Mouse (Mus musculus) liver, embryonic 13.5 days (tissue): ENCODE data around the gene Ubqln1. TPM values are rescaled to one million over a fixed set of nuclear protein-coding genes. Genes with fewer than 3 reads are reported as not detected.

ENCODE experiments used
- ATAC-seq: fragments of 200-750 bp; cut with Nextera tagmentation; 2 replicates; pipeline ENCODE4 v1.8.0; 2017; ENCODE audit warnings: low read depth, mild to moderate bottlenecking, moderate number of reproducible peaks, moderate library complexity
- DNase-seq: peaks from one replicate; pipeline ENCODE4 v3.0.0; 2022
- H3K27ac ChIP-seq: fragments of 300-500 bp; sonication (generic); 2 replicates; pipeline ENCODE4 v1.5.1; 2015; ENCODE audit warnings: moderate library complexity, mild to moderate bottlenecking, inconsistent platforms
- H3K27me3 ChIP-seq: fragments of 300-500 bp; sonication (generic); 2 replicates; pipeline ENCODE4 v1.6.1; 2015; ENCODE audit warnings: mild to moderate bottlenecking, inconsistent platforms
- H3K36me3 ChIP-seq: fragments of 300-500 bp; sonication (generic); 2 replicates; pipeline ENCODE4 v1.6.1; 2015; ENCODE audit warnings: mild to moderate bottlenecking, inconsistent platforms
- H3K4me1 ChIP-seq: fragments of 300-500 bp; sonication (generic); replicated peaks from 2 replicates; pipeline ENCODE4 v1.6.1; 2015; ENCODE audit warnings: inconsistent platforms
- H3K4me2 ChIP-seq: fragments of 300-500 bp; sonication (generic); 2 replicates; pipeline ENCODE4 v1.6.1; 2015; ENCODE audit warnings: inconsistent platforms, mild to moderate bottlenecking, moderate library complexity
- H3K4me3 ChIP-seq: fragments of 300-500 bp; sonication (generic); replicated peaks from 2 replicates; pipeline ENCODE4 v1.5.1; 2015; ENCODE audit warnings: mild to moderate bottlenecking, inconsistent platforms
- H3K9ac ChIP-seq: fragments of 300-500 bp; sonication (generic); 2 replicates; pipeline ENCODE4 v1.6.1; 2015; ENCODE audit warnings: mild to moderate bottlenecking, inconsistent platforms
- H3K9me3 ChIP-seq: fragments of 300-500 bp; sonication (generic); replicated peaks from 2 replicates; pipeline ENCODE4 v1.6.1; 2016; ENCODE audit warnings: inconsistent platforms
- WGBS: fragments of 180-500 bp; shearing (Covaris S2); methylation state at CpG from one replicate; pipeline ENCODE4 v1.1.7; 2015; ENCODE audit not compliant: insufficient replicate concordance; 5-methylcytosine and 5-hydroxymethylcytosine counted together
- polyA plus RNA-seq: library from polyadenylated mRNA; unstranded; fragments of >200 nt; fragmentation: Nextera tagmentation; extraction: Ambion mirVana; gene quantifications from 2 replicates; pipeline ENCODE4 v1.2.1, GENCODE M21; 2015

Gene Ubqln1
- polyA plus RNA-seq, 1 experiment from 2014 or later: 46.0 TPM

DNA sequence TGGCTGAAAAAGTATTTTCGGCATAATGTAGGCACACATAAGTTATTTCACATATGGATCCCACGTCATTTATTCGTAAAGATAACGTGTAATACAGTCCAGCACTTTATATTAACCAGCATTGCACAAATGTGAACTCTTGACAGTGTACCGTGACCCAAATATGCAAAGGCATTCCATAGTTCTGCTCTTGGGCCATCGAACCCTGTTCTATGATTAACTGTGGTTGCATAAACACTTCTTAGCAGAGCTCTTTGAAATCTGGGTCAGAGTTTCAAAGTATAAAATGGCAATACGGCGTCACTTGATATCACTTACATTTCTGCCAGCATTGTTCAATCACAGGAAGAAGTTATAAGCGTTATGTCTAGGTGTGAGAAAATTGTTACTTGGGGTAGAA, 942 bp upstream of the Ubqln1 start:
- Histone ChIP-seq H3K9ac (peak overlapping the region; percentile 98), H3K27me3 (no peaks in the 10 kb centered on the region), H3K4me1 (peaks cover 38% of the 10 kb centered on the region), H3K9me3 (no peaks in the 10 kb centered on the region), H3K36me3 (no peaks in the 10 kb centered on the region), H3K4me2 (peak overlapping the region; percentile 90), H3K4me3 (peak overlapping the region; percentile 98), H3K27ac (peak overlapping the region; percentile 88; the same call in 1 of the 2 replicates)
- 81% methylated on average over 9 of the region's 9 CpGs for WGBS
- no peak for DNase-seq
- no peak for ATAC-seq

DNA sequence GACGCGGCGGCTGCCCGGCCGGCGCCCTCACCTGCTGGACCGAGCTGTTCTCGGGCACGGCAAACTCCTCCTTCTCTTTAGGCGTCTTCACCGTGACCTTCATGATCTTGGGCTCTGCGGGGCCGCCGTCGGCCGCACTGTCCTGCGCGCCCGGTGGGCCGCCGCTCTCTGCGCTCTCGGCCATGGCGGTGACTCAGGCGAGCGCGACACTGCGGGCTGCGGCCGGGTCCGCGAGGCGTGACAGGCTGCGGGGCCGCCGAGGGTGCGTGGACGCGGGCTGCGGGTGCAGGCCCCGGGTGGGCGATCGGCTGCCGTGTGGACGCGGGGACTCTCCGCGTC, 231 bp downstream of the Ubqln1 start:
- 1% methylated on average over 46 of the region's 48 CpGs for WGBS

DNA sequence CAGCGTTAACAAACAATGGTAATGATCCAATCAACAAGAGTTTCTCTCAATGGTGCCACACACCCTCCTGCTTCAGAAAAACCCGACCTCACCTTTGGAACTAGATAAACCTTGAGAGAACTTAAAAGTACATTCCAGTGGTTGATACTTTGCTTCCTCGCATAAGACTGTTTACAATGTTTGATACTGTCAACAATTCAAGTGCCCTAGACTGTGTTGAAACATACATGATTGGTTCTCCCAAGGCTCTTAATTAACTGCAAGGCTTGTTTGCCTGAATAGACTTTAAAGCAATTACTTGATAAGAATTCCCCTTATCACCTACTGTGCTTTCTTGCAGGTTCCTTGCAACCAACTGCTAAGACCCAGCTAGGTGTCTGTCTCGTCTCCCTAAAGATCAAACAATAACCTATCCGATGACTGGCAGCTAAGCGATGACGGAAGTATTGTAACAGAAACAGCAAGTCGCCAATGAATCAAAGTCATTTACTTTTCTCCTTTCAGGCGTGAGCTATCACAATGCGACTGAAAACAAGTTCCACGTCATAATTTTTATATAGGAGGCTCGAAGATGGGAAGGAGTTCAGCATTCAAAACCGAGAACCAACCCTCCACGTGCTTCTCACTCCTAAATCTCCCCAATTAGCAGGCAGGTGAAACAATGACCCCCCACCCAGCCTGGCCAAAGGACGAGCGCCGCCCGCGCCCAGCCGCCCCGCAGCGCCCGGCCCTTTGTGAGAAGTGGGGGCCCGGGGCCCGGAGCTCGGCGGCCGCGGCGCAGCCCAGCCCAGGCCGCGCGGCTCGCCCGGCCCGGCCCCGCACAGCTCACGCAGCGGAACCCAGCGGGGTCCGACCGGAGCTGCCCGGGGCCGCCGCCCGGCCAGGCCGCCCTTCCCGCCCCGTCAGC, 854 bp downstream of the Ubqln1 start:
- WGBS: 2% methylated on average over 43 of the region's 49 CpGs
- peak; percentile 71 for ATAC-seq
- Histone ChIP-seq H3K27ac (peak overlapping the region; percentile 88), H3K4me3 (peak overlapping the region; percentile 98), H3K9me3 (no peaks in the 10 kb centered on the region), H3K4me1 (peaks cover 50% of the 10 kb centered on the region), H3K4me2 (peak overlapping the region; percentile 90), H3K36me3 (0 out of 2 replicates have a peak, but pooled peaks cover 3% of the 10 kb centered on the region), H3K27me3 (no peaks in the 10 kb centered on the region), H3K9ac (peak overlapping the region; percentile 98)
- DNase-seq: peak; percentile 15

More for the DNA sequence above, 231 bp downstream of the Ubqln1 start:
- Histone ChIP-seq H3K9me3 (no peaks in the 10 kb centered on the region), H3K9ac (peak overlapping the region; percentile 98), H3K36me3 (0 out of 2 replicates have a peak, but pooled peaks cover 3% of the 10 kb centered on the region), H3K4me1 (peaks cover 43% of the 10 kb centered on the region), H3K4me3 (peak overlapping the region; percentile 98), H3K27me3 (no peaks in the 10 kb centered on the region), H3K4me2 (peak overlapping the region; percentile 90), H3K27ac (peak overlapping the region; percentile 88)
- DNase-seq (no peak), ATAC-seq (peak; percentile 73)

- Histone ChIP-seq H3K4me3 (peak overlapping the region; percentile 98), H3K9ac (peak overlapping the region; percentile 98; the same call in 1 of the 2 replicates), H3K27ac (no peak overlapping the region), H3K27me3 (no peaks in the 10 kb centered on the region), H3K9me3 (no peaks in the 10 kb centered on the region), H3K4me1 (peaks cover 53% of the 10 kb centered on the region), H3K36me3 (0 out of 2 replicates have a peak, but pooled peaks cover 3% of the 10 kb centered on the region), H3K4me2 (peak overlapping the region; percentile 90)
- 71% methylated on average over 8 of the region's 8 CpGs for WGBS
- ATAC-seq (no peak), DNase-seq (no peak)
Measured at GRCm38 (mm10) chr13:58213801-58214200, 1.7 kb downstream of the Ubqln1 start.

- Histone ChIP-seq H3K4me2 (no peak overlapping the region), H3K27me3 (no peaks in the 10 kb centered on the region), H3K4me1 (peaks cover 57% of the 10 kb centered on the region), H3K4me3 (no peak overlapping the region), H3K36me3 (0 out of 2 replicates have a peak, but pooled peaks cover 3% of the 10 kb centered on the region), H3K9ac (no peak overlapping the region), H3K9me3 (no peaks in the 10 kb centered on the region), H3K27ac (no peak overlapping the region)
- ATAC-seq (no peak), DNase-seq (no peak)
- 59% methylated on average over 2 of the region's 2 CpGs for WGBS
Measured at GRCm38 (mm10) chr13:58212530-58212929, 2.9 kb downstream of the Ubqln1 start.

- H3K36me3 ChIP-seq: 0 out of 2 replicates have a peak, but pooled peaks cover 3% of the 10 kb centered on the region
- no peak overlapping the region for H3K4me2 ChIP-seq
- no peaks in the 10 kb centered on the region for H3K27me3 ChIP-seq
- H3K9ac ChIP-seq: no peak overlapping the region
- H3K4me3 ChIP-seq: no peak overlapping the region
- ATAC-seq (no peak), DNase-seq (no peak)
- 69% methylated on average over 5 of the region's 5 CpGs for WGBS
- no peaks in the 10 kb centered on the region for H3K9me3 ChIP-seq
- peaks cover 57% of the 10 kb centered on the region for H3K4me1 ChIP-seq
- no peak overlapping the region for H3K27ac ChIP-seq
Measured at GRCm38 (mm10) chr13:58210441-58210840, 5.0 kb downstream of the Ubqln1 start.

- no peak for DNase-seq
- Histone ChIP-seq H3K4me3 (no peak overlapping the region), H3K27ac (no peak overlapping the region), H3K4me1 (peaks cover 50% of the 10 kb centered on the region), H3K4me2 (no peak overlapping the region), H3K9ac (no peak overlapping the region), H3K9me3 (no peaks in the 10 kb centered on the region), H3K27me3 (no peaks in the 10 kb centered on the region), H3K36me3 (0 out of 2 replicates have a peak, but pooled peaks cover 3% of the 10 kb centered on the region)
- 67% methylated on average over 4 of the region's 4 CpGs for WGBS
- ATAC-seq: no peak
Measured at GRCm38 (mm10) chr13:58206084-58206483, 9.4 kb downstream of the Ubqln1 start.

DNA sequence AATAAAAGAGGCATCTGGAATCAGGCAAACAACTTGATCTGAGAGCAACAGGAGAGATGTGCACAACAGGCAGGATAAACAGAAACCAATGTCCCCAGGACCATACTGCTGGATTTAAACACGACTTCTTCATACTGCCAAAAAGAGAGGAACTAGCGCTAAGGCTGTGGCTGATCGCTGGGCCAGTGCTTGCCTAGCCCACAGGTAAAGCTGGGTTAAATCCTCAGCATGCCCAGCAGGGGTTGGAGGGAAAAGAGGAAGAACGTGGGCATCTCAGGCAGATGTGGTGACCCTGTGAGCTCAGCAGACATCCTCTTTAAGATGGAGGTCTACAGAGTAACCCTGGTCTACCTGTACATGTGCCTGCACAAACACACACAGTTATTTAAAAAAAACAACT, 10.5 kb downstream of the Ubqln1 start:
- H3K4me2 ChIP-seq: no peak overlapping the region
- no peaks in the 10 kb centered on the region for H3K36me3 ChIP-seq
- 30% methylated on average over 4 of the region's 4 CpGs for WGBS
- ATAC-seq (no peak), DNase-seq (no peak)
- no peak overlapping the region for H3K4me3 ChIP-seq
- H3K4me1 ChIP-seq: peaks cover 42% of the 10 kb centered on the region
- H3K9me3 ChIP-seq: no peaks in the 10 kb centered on the region
- no peak overlapping the region for H3K9ac ChIP-seq
- no peaks in the 10 kb centered on the region for H3K27me3 ChIP-seq
- H3K27ac ChIP-seq: no peak overlapping the region

DNA sequence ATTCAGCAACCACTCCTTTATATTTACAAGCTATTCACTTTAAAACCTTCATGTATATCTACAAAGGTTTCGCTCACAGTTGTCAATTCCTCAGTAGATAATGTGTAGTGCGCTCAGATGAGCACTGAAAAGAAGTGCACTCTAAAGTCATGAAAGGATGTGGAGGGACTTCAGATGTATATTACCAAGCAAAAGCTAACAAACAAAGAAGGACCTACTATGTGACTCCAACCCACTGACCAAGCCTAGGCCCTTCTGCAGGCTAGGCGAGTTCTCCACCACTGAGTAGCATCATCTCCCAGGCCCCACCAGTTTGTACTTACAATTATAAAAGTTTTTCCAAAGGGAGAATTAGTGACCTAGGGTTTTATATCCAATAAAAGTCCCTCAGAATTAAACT, 11.3 kb downstream of the Ubqln1 start:
- no peaks in the 10 kb centered on the region for H3K27me3 ChIP-seq
- H3K4me1 ChIP-seq: peaks cover 36% of the 10 kb centered on the region
- WGBS: 82% methylated on average over 3 of the region's 3 CpGs
- H3K4me2 ChIP-seq: no peak overlapping the region
- ATAC-seq (no peak), DNase-seq (no peak)
- H3K9ac ChIP-seq: no peak overlapping the region
- H3K27ac ChIP-seq: no peak overlapping the region
- no peaks in the 10 kb centered on the region for H3K9me3 ChIP-seq
- H3K4me3 ChIP-seq: no peak overlapping the region
- no peaks in the 10 kb centered on the region for H3K36me3 ChIP-seq

DNA sequence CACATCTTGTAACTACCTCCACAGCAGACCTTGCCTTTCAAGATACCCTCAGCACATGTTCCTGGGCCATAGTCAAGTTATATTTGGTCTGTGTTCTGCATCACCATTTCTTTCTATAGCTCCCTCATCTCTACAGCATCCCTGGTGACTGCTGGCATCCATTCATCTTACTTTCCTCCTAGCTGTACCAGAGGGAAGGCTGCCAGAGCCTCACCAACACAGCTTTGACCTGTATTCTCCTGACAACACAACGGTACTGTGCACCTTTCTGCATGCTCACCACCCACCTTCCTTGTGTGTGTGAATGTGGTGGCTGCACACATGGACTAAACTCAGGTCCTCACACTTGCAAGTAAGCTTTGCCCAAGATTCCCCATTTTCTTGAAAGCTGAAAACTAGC, 12.6 kb downstream of the Ubqln1 start:
- Histone ChIP-seq H3K4me1 (peaks cover 30% of the 10 kb centered on the region), H3K4me2 (no peak overlapping the region), H3K36me3 (peaks cover 3% of the 10 kb centered on the region), H3K27ac (no peak overlapping the region), H3K9ac (no peak overlapping the region), H3K4me3 (no peak overlapping the region), H3K27me3 (no peaks in the 10 kb centered on the region), H3K9me3 (no peaks in the 10 kb centered on the region)
- DNase-seq (no peak), ATAC-seq (no peak)
- WGBS: 90% methylated on average over 1 of the region's 1 CpGs

DNA sequence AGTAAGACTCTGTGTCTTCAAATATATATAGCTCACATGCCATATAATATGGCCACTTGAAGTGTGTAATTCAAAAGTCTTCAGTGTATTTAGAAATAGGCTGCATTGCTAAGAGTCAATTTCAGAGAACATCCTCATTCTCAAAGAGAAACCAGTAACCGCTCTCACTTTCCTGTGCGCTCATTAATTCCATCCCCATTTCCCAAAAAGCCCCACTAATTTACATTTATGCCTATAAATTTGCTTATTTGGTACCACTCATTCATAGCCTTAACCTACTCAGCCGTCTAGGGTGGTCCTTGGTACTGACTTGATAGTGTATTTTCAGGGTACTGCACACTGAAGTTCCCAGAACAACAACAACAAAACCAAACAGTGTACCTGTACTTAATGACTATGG, 13.5 kb downstream of the Ubqln1 start:
- Histone ChIP-seq H3K4me1 (peaks cover 26% of the 10 kb centered on the region), H3K36me3 (peaks cover 12% of the 10 kb centered on the region), H3K9me3 (no peaks in the 10 kb centered on the region), H3K4me3 (no peak overlapping the region), H3K27ac (no peak overlapping the region), H3K9ac (no peak overlapping the region), H3K27me3 (no peaks in the 10 kb centered on the region), H3K4me2 (no peak overlapping the region)
- ATAC-seq (no peak), DNase-seq (no peak)
- 78% methylated on average over 3 of the region's 3 CpGs for WGBS

DNA sequence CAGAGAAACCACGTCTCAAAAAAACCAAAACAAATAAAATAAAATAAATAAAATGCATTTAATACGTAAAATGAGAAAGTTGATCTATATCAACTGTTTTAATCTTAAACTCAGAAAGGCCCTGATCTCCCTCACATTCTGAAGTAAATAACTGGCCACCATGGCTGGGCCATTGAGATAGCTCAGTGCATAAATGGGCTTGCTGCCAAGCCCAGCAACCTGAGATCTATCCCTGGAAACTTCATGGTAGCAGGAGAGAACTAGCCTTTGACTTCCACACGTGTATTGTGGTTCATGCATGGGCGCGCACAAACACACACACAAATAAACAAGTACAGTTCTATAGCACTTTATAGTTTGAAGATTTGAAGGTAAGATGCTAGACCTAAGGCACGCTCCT, 14.1 kb downstream of the Ubqln1 start:
- WGBS: 79% methylated on average over 6 of the region's 6 CpGs
- ATAC-seq: no peak
- Histone ChIP-seq H3K36me3 (peaks cover 15% of the 10 kb centered on the region), H3K9ac (no peak overlapping the region), H3K9me3 (no peaks in the 10 kb centered on the region), H3K4me1 (peaks cover 20% of the 10 kb centered on the region), H3K27ac (no peak overlapping the region), H3K4me2 (no peak overlapping the region), H3K4me3 (no peak overlapping the region), H3K27me3 (no peaks in the 10 kb centered on the region)
- DNase-seq: no peak
